Mouse (Mus musculus) CH12.LX (cell line): ENCODE measurements around the gene Dnm3.

ENCODE experiments used
- CTCF ChIP-seq, 2 experiments: IDR thresholded peaks in 1 of 2; conservative IDR thresholded peaks in 1 of 2; 2 replicates each; pipeline ENCODE4 v1.5.1; 2011 to 2012; ENCODE audit warnings: low read depth in 2 of 2, low read length in 2 of 2, improper control_type of control experiment in 1 of 2, inconsistent platforms in 1 of 2, mild to moderate bottlenecking in 1 of 2, moderate library complexity in 1 of 2
- E2F4 ChIP-seq: IDR thresholded peaks from 2 replicates; pipeline ENCODE4 v1.6.1; 2011; ENCODE audit warnings: low read depth, low read length, improper control_type of control experiment; ENCODE audit not compliant: insufficient replicate concordance
- ELF1 ChIP-seq: IDR thresholded peaks from 2 replicates; pipeline ENCODE4 v1.6.1; 2014; ENCODE audit warnings: low read depth, mild to moderate bottlenecking, inconsistent platforms, low read length, improper control_type of control experiment
- GABPA ChIP-seq: IDR thresholded peaks from 2 replicates; pipeline ENCODE4 v1.6.1; 2012; ENCODE audit warnings: low read depth, low read length, improper control_type of control experiment, inconsistent platforms; ENCODE audit not compliant: insufficient replicate concordance
- MAZ ChIP-seq: IDR thresholded peaks from 2 replicates; pipeline ENCODE4 v1.6.1; 2012; ENCODE audit warnings: low read depth, mild to moderate bottlenecking, inconsistent platforms, low read length, improper control_type of control experiment, moderate library complexity
- NELFE ChIP-seq: IDR thresholded peaks from 2 replicates; pipeline ENCODE4 v1.6.1; 2011; ENCODE audit warnings: low read depth, low read length, improper control_type of control experiment
- POLR2A ChIP-seq: IDR thresholded peaks from 2 replicates; pipeline ENCODE4 v1.6.1; 2011; ENCODE audit warnings: low read depth, mild to moderate bottlenecking, improper control_type of control experiment, low read length
- RAD21 ChIP-seq: IDR thresholded peaks from 2 replicates; pipeline ENCODE4 v1.6.1; 2011; ENCODE audit warnings: low read depth, mild to moderate bottlenecking, low read length, improper control_type of control experiment, moderate library complexity
- RCOR1 ChIP-seq: conservative IDR thresholded peaks from 2 replicates; pipeline ENCODE4 v1.6.1; 2012; ENCODE audit warnings: low read depth, mild to moderate bottlenecking, inconsistent platforms, low read length, improper control_type of control experiment
- SMC3 ChIP-seq: IDR thresholded peaks from 2 replicates; pipeline ENCODE4 v1.6.1; 2011; ENCODE audit warnings: low read depth, low read length, improper control_type of control experiment

DNA sequence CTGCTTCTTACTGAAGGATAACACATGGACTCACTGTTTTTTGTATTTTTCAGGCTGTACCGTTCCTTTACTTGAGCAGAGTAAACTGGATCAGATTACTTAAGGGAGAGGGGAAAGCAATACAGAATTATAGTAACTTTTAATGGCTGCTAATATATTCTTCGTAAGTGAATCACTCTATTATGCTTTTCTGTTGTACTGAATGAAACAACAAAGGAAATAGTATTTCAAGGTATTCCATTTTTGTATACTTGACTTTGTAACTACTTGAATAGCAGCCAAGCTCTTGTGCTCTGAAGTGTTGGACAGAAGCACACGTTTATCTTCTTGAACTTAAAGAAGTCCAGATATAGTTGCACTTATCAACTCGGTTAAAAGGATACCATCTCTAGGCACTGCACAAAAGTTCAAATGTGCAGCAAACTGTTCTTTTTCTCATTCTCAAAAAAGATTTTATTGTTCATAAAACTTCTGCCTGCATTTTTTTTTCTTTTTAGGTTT, 256.0 kb downstream of the Dnm3 start:
- no peak for TF ChIP-seq RCOR1
- no peak for TF ChIP-seq E2F4
- TF ChIP-seq CTCF (conservative IDR thresholded peaks at IDR 0.05 in 1 of 2, IDR thresholded peaks at IDR 0.05 in 1 of 2; ENCODE audit: low read depth in 2 of 2, low read length in 2 of 2): no peak
- TF ChIP-seq POLR2A: no peak
- no peak for TF ChIP-seq NELFE
- no peak for TF ChIP-seq ELF1
- TF ChIP-seq MAZ: no peak
- TF ChIP-seq GABPA: no peak
- TF ChIP-seq RAD21: no peak
- no peak for TF ChIP-seq SMC3
